Mouse (Mus musculus): Measurements from ENCODE around the gene Gsg1l. TPM values are rescaled to one million over a fixed set of nuclear protein-coding genes. Genes with fewer than 3 reads are reported as not detected.
A peak's percentile ranks its signal among the peaks of the same experiment; 100 is the strongest.

The Gsg1l gene
- 10 to 100 TPM; 18.6 to 19.5 TPM for total RNA-seq (2021)
- long read RNA-seq, transcript Gsg1l-201 (7 exons, 3,923 nt), result major isoform, 21 of 27 reads
- long read RNA-seq, partial matches to known transcripts, result 0 of 27 reads
- long read RNA-seq, other reads (novel, unspliced or antisense), result 6 of 27 reads

DNA sequence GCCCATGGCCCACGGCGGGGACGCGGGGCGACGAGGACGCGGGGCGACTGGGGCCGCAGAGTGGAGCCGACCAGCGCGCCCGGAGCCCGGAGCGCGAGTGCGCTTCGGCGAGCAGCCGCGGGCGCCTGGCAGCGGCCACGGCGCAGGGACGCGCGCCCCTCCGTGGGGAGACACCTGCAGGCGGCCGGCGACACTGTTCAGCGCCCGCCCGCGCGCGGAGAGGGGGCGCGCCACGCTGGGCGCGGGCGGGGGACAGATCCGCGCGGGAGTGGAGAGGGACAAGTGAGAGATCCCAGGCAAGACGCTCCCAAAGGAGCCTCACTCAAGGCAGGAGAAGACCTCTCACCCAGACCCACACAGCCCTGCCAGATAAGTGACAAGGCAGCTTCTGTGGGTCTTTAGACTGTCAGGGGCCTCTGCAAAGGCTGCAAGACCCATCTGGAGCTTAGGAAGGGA is at the start of gene Gsg1l:
Gene Gsg1l, minus strand, starts transcription at position 126 of the 456 bp plus-strand sequence.
- DNase-seq (ENCODE audit: low spot score in 2 of 2), result peak in 1 of 2 experiments; percentile 44

DNA sequence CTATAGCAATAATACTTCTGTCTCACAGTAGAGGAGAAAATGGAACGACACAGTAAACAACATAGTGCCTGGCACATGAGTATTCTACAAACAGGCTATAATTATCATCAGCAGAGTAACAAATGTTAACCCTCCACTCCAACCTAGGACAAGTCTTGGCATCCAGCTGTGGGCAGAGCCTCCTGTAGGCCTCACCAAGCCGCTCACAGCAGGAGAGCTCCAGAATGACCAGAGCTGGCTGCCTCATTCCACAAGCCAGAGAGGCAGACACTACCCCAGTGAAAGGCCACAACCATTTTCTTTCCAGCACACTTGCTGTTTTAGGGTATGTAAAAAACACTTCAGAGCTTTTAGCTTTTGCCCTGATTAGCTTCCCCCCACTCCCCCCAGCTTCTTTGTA is 45.5 kb upstream of the Gsg1l start:
- no peak for DNase-seq (ENCODE audit: low spot score in 2 of 2)

DNA sequence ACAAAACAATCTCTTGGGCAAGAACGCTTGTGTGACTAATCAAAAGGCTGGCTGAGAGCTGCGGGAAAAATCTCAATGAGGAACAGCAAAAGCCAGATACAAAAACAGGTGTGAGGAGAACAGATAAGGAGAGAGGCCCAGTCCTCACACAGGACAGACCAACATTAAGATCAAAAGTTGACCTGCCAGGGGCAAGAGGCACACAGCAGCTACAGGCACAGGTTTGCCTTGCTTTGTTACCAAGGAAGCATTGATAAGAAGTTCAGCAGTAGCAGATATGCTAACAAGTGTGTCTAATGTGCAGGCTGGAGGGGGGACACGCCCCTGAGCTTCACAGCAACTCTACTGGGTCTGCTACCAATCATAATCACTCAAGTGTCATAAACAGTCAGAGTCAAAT is 44.3 kb upstream of the Gsg1l start:
- DNase-seq (ENCODE audit: low spot score in 2 of 2), result no peak

DNA sequence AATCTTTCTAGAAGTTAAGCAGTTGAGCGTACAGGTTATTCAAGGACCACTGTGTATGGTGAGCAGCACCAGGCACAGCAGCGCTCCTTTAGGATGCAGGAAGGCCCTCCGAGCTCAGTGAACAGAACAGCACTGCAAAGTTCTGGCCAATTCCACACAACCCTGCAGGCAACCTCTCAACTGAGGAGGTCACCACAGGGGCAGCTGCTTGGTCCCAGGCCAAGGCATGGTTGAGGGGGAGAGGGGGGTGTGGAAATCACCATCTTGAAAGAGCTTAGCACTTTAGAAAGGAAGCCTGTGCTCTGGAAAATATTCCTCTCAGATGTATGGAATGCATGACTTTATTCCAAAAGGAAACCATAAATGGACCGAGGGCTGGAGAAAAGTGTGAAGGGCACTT is 39.3 kb upstream of the Gsg1l start:
- DNase-seq (ENCODE audit: low spot score in 2 of 2), result no peak

DNA sequence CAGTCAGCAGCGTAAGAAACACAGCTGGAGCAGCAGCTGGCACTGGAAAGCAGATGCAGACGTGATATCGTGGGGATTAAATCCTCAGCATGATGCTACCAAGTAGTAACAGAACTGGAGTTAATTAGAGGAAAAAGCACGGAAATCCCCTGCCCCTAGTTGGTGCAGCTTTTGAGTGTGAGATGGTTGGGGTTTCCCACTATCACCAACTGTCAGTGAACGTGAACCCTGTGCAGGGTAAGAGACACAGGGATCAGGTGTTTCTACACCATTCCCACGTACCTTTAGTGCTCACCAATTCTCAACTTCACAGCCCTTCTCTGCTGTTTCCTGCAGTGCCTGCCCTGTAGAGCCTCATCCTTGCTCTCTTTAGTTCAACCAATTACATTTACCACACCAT is 37.6 kb upstream of the Gsg1l start:
- no peak for DNase-seq (ENCODE audit: low spot score in 2 of 2)

DNA sequence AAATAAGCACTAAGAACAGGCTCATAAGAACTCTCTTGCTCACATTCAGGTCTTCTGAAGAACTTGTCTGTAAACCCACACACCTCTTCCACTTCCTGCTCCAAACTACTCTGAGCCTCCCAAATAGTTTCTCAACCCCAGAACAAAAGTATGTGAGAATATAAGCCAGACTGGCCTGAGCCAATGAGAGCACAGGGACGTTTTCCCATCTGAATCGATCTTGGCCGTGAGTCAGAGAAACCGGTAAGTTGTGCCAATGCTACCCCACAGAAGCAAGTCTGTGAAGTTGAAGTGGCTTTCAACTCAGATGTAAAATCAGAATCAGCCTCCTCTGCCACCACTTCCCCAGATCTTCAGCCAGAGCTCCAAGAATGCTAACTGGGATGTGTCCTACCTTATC is 31.1 kb upstream of the Gsg1l start:
- peak in 1 of 2 experiments; percentile 34 for DNase-seq (ENCODE audit: low spot score in 2 of 2)

DNA sequence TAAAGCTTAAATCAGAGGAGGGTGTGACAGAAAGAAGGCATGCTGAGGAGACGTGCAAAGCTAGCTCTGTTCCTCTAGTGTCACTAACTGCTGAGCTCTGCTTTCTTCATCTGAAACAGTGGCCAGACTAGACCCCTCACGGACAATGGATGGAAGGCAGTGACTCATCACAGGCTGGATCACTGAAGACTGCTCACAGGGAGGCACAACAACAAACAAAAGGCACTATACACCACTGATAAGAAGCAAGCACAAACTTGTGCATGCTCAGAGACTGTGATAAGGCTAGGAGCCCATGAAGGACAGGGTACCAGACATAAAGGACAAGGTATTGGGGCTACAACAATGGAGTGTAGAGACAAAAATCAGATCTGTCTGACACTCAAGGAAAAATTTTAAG is 29.0 kb upstream of the Gsg1l start:
- DNase-seq (ENCODE audit: low spot score in 2 of 2), result no peak

DNA sequence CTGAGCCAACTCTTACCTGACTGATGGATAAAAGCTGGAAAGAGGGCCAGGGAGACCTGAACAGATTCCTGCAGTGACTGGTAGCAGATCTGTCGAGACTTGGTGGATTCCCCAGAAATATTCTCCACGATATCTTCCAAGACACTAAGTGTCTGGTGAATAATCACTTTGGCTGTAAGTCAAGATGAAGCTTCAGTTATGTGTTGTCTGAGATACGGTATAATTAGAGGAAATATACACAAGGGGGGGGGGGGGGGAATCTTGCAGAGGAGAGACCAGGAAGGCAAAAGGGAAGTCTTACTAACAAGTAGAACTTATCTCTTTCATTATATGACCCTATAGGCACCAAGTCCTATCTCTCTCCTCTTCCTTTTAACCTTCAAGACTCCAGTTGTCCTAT is 27.7 kb upstream of the Gsg1l start:
- DNase-seq (ENCODE audit: low spot score in 2 of 2), result no peak

DNA sequence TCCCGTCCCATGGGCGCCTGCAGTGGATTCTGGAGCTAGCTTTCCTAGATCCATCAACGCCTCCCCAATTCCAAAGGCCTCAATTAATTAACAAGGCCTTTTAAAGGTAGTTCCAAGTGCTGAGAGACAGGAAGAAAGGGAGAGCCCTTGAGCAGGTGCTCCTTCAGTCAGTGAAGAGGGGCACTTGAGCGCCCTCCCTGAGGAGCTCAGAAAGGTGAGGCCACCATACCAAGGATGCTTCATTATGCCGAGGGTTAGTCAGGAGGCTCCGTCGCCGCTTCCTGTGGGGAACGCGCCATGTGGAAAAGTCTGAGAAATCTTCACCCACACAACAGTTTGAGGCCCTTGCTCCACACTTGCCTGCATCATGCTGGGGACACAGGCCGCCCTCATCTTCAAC is 18.2 kb upstream of the Gsg1l start:
- DNase-seq (ENCODE audit: low spot score in 2 of 2), result no peak

DNA sequence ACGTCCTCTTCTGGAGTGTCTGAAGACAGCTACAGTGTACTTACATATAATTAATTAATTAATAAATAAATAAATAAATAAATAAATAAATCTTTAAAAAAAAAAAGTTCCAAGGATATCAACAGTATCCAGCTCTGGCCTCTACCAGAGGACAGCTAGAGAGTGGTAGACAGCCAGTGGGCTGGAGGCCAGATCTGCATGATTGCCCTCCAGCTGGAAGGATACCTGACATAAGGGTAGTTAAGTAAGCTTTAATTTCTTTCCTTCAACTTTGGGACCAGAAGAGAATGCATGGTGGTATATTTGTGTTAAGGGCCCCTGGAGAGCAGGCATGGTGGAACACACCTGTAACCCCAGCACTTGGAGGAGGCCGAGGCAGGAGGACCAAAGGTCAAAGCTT is 17.6 kb upstream of the Gsg1l start:
- no peak for DNase-seq (ENCODE audit: low spot score in 2 of 2)

DNA sequence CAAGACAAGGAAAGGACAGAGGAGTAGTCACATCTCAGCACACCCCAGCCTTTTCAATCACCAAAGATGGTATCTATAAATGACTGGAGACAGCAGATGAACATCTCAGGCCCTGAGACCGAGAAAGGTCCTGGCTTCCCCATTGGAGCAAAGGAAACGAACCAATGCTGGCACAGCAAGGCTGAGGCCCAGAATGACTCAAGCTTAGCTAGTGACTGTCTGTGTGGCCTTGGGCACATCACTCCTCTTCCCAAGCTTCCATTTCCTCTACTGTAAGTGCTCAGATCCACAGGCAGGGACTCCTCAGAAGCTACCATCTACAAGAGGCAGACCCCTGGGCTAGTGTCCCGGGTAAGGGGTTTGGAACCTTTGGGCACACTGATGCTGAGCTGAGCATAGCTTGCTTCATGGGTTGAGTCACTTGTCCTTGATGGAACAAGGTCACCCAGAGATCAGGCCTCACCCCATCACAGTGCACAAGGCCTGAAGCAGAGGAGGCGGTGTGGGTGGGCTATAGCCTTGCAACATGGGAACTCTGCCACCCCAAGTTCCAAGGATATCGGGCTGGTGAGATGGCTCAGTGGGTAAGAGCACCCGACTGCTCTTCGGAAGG is 17.1 kb upstream of the Gsg1l start:
- DNase-seq (ENCODE audit: low spot score in 2 of 2), result no peak

DNA sequence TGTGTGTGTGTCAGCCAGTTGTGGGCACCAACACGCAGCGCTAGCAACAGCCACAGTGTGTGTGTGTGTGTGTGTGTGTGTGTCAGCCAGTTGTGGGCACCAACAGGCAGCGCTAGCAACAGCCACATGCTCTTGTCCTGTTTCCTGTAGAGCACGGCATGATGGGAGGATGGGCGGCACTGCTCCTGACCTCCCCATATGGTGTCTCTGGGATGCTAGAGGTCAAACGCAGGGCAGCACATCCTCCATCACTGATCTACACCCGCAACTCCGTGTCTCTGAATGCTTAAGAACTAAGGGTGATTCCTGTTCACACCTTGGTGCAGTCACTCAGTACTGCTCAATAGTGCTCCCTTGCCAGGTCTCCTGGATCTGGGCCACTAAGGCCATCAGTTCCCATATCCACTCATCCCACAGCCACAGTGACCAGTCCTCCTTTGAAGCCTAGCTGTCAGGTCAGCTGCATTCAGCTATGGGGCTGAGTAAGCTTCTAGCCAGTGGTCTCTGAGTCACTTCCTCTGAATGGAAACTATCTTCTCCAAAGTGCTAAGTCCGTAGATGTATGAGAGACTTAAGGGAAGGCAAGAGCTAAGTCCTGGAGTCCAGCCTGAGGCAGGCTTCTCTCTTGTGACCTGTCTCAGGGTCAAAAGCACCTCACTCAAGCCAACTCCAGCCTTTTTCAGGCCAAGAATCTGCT is 15.2 kb upstream of the Gsg1l start:
- DNase-seq (ENCODE audit: low spot score in 2 of 2), result no peak

DNA sequence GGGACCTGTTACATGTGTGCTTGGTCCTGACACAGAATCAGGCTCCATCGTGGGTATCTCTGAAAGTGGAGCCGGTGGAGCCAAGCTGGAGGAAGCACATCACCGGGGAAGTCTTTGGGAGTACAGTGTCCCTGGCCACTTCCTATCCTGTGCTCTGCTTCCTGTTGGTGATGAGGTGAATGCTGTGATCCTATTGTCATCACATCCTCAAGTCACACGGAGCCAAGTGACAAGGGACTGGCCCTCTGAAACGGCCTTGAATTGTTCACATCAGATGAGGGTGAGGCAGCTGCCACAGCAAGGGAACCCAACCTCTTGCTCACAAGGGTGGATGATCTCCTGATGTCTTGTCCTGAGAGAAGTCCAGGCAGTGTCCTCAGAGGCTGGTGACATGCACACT is 14.4 kb upstream of the Gsg1l start:
- DNase-seq (ENCODE audit: low spot score in 2 of 2), result no peak

DNA sequence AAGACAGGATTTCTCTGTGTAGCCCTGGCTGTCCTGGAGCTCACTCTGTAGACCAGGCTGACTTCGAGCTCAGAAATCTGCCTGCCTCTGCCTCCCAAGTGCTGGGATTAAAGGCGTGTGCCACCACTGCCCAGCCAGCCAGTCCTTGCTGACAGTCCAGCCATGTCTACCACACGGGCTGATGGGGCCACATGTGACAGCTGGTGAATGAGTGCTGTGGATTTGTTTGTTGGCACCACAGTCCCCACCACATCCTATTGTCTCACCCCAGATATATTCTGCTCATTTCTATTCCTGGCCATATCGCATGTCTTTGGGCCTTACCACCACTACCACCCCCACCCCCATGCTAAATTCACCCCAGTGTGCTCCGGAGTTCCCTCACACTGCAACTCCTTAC is 12.5 kb upstream of the Gsg1l start:
- DNase-seq (ENCODE audit: low spot score in 2 of 2), result no peak

DNA sequence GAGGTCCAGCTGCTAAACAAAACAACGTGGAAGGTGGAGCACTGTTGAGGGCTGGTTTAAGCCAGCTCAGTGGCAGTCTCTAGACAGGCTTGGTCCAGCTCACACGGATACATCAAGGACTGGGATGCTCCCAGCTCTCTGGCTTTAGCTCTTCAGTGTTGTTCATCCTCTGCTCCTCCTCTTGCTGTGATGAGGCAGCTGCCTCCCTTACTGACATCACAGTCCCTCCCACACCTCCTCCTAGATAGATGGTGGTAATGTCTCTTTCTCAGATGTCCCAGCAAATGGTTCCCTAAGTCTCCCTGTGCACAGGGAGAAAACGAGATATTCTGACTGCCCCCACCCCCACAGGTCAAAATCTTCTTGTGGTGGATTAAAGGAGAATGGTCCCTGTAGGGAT is 11.0 kb upstream of the Gsg1l start:
- DNase-seq (ENCODE audit: low spot score in 2 of 2), result no peak

DNA sequence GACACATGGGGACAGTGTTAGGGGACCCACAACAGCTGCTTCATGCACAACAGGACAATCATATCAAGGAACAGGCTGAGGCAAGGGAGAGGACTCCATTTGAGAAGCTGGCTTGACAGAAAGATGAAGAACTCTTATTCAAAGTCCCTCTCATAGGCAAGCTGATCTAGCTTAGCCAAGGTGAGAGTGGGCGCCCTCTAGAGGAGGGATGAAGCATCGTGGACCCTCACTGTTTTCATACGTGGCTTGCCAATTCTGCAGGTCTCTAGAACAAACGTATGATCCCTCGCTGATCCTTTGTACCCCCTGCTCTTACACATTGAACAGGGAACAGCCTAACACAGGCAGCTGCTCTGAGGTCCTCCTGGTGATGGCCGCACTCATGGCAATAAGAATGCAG is 7.6 kb upstream of the Gsg1l start:
- peak in 1 of 2 experiments; percentile 74 for DNase-seq (ENCODE audit: low spot score in 2 of 2)

DNA sequence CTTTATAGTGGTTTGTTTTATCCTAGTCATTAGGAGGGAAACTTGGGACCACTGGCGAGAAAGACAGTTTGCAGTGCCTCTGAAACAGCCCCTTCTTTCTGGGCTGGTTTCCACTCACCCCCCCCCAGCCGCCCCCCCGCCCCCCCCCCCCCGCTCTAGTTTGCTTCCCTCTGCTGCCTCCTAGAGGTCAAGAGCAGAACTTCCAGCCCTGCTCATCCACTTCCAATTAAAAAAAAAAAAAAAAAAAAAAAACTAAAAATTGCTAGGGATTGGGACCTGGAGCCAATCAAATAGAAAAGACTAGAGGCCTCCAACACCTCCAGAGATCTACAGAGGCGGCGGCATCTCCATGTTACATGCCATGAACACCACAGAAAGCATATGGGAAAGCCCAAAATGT is 5.9 kb upstream of the Gsg1l start:
- no peak for DNase-seq (ENCODE audit: low spot score in 2 of 2)

DNA sequence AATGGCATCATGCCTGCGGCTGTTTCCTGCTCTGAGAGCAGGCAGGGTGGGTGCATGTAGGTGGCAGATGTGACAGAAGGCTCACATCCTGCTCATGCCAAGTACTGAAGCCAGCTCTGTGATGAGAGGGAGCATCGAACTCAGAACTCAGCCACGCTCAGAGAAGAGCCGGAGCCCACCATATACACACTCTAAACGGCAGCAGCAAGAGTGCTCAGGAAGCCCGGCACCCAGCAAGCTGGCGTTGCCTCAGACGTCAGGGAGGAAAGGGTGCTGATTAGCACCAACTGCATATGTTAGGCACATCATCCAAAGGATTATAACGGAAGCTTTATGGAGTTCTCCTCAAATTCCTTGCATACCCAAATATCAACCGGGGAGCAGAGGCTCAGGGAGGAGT is 5.4 kb upstream of the Gsg1l start:
- no peak for DNase-seq (ENCODE audit: low spot score in 2 of 2)

DNA sequence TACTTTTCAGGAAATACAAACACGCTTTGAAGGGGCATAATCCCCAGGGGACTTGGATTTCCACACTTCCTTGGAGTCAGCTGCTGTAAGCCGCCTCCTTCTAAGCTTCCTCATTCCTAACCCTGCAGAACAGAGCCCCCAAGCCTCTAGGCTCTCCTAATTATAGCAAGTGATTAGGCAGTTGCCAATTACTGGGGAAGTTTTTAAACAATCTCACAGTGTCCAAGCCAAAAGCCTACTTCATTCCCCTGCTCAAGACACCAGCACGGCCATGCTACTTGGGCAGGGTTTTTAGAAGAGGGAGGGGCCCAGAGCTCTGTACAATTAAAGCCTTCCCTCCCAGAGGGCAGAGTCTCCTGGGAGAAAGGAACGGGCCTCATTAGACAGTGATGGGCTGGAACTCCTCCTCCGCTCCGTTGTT is 4.1 kb upstream of the Gsg1l start:
- no peak for DNase-seq (ENCODE audit: low spot score in 2 of 2)

DNA sequence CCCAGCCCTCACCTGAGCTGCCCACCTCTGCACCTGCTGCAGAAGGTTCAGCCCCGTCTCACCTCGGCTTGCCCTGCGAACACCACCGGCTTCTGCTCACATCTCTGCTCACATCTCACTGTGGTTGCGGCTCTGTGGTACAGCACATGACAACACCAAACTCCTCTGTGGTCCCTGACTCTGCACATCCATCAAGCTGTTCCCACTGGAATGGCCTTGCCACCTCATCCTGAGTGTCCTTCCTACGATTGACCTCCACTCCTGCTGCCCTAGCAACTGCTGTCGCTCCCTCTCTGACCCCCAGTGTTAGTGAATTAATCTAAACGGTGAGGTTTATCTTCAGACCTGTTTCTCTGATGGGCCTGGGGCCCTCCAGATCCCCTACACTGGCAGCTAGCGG is 2.9 kb upstream of the Gsg1l start:
- DNase-seq (ENCODE audit: low spot score in 2 of 2), result no peak

DNA sequence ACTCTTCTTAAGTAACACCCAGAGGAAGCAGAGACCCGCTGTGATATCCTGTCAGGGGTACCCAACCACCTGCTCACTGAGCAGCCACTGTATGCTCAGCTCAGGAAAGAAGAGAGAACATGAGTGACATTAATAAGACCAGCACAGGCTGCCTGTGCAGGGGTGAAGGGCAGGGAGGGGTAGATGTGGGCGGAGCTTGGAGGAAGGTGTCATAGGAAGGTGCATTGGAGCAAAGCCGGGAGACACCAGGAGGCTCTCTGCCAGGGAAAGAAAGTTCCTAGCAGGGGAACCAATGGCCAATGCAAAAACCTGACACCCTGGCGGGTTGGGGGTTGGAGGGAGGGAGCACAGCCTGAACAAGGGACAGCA is 1.8 kb upstream of the Gsg1l start:
- DNase-seq (ENCODE audit: low spot score in 2 of 2), result no peak

DNA sequence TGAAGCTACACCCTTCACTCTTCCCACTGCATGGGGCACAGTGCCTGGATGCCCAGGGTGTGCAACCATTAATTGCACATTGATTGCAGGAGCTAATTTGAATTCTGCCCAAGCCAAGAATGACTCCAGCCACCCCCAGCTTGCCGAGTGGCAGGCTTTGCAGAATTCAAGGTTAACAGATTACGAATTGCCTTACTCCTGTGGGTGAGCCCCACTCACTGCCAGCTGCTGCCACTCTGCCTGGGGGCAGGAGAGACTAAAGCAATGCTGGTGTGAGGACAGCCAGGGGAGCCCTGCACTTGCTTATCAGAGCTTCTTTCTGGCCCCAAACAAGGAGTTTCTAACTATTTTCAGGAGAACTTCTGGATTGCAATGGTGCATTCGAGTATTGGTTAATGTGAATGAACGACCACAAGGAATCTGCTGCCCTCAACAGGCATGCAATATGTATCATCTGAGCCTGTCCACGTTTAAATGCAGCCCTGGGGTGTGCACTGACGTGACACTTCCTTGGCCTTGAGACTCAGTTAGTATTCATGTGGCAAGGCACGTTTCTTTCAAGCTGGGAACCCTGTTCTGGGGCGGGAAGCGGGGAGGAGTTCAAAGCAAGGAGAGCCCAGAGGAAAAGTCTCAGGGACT is 1.2 kb upstream of the Gsg1l start:
- peak in 1 of 2 experiments; percentile 36 for DNase-seq (ENCODE audit: low spot score in 2 of 2)
